Mouse (Mus musculus) spleen, postnatal 4 days (tissue): ENCODE data around the gene Car1.
"Not testable (repeated sequence)": the region's sequence is repeated elsewhere in the genome, so short reads cannot be mapped to it uniquely, and the experiment has no call there.

ENCODE experiments used
- DNase-seq, 2 experiments: peaks; one replicate each; pipeline ENCODE4 v3.0.0; 2022; ENCODE audit warnings: low spot score in 2 of 2

Car1 gene

GRCm38 (mm10) chr3:14808211-14808610 lies at the start of gene Car1:
Gene Car1 (minus strand): TSS chr3:14808368.
- DNase-seq = peak in 1 of 2 experiments; percentile 12

DNA sequence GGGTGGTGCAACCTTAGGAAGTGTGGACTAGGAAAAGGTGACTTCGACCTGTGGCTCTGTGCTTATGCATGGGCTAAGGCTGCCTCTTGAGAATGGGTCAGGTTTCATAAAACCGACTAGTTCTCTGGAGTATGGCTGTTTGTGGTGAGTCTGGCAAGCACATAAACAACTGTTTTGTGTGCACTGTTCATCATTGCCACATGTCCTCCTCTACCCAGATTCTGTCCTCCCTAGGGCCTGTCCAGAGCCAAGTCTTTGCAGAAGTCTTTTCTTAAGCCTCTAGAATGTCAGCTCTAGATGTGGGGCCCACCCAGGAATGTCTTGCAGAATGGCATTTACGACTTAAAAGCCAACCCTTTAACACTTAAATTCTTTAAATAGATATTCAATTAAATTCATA lies 49.7 kb upstream of the Car1 start:
- DNase-seq = no peak

GRCm38 (mm10) chr3:14854446-14854845 lies 46.3 kb upstream of the Car1 start:
- DNase-seq = no peak

GRCm38 (mm10) chr3:14853966-14854365 lies 45.8 kb upstream of the Car1 start:
- no peak for DNase-seq

- no peak for DNase-seq
Measured at GRCm38 (mm10) chr3:14848587-14849254, 40.6 kb upstream of the Car1 start.

- DNase-seq = no peak
Measured at GRCm38 (mm10) chr3:14839466-14840118, 31.4 kb upstream of the Car1 start.

- no peak for DNase-seq
Measured at GRCm38 (mm10) chr3:14838936-14839335, 30.8 kb upstream of the Car1 start.

GRCm38 (mm10) chr3:14832766-14833165 lies 24.6 kb upstream of the Car1 start:
- no peak for DNase-seq

DNA sequence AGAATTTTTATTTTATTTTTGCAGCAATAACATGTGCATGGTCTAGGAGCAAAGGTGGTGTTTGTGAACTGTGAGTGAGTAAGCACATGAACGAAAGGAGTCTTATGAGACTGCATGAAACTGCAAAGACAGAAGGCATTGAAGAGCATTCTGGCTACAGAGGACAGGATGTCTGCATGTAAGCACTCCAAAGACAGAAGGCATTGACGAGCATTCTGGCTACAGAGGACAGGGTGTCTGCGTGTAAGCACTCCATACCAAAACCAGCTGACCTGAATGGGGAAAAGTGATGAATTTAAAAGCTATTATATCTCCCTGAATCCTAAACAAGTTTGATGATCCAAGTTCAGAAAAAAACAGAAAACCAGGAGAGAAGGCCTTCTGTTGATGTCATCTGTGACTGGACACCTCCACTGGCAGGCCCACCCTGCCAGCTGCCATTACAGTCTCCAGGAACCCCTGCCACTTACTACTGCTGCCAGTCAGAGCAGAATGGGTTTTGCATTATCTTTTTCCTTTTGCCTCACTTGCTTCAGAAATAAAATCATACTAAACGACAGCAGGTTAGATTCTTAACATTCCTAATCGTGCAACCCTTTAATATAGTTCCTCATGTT lies 23.2 kb upstream of the Car1 start:
- DNase-seq = no peak

DNA sequence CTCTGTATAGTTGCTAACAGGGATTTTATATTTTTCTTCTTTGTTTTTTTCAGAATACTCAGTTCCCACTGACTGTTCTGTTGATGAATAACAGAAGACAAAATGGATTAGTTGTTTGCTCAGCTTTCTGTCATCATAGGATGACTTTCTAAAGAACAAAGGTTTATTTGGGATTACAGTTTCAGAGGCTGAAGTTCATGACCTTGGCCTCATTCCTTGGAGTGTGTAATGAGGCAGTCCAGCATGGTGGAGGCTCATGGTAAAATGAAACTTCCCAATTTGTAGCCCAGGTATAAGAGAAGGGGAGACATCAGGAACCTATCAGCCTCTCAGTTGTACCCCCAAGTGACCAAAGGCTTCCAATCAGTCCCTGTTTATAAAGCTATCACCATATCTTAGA lies 20.7 kb upstream of the Car1 start:
- no peak for DNase-seq

- no peak for DNase-seq
Measured at GRCm38 (mm10) chr3:14819844-14820504, 11.8 kb upstream of the Car1 start.

- not testable (repeated sequence) for DNase-seq
Measured at GRCm38 (mm10) chr3:14815396-14815795, 7.2 kb upstream of the Car1 start.

DNA sequence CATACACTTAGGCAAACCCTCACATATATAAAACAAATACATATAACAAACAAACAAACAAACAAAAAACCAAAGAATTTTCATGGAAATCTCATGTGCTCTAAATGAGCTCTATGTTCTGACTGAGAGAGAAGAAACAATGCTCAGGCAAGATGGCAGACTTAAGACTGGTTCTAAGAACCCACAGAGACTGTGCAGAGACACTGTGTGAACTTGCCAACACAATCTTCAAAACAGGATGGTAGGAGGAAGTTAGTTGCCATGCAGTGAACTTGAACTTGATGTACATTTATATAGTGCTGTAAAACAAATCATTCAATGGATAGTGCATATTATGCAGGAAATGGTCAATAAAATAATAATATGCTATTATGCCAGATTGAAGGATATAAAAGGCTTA lies 1.5 kb downstream of the Car1 start:
- DNase-seq = no peak

DNA sequence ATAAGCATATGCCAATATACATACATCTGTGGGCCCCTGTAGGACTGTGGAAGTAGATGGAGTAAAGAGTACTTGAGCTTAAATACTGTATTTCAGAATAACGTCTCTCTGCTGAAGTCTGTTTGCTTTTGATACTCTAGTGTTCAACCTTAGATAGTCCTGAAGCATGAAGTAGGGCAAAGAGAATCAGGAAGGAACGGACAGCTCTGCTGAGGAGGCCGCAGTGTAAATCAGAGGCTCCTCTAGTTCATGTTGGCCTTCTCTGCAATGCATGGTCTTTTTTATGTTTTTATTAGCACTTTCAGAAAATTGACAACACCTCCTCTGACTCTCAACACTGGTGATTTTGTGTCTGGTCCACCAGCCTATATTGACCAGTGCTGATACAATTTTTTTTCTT lies 2.2 kb downstream of the Car1 start:
- DNase-seq = no peak

DNA sequence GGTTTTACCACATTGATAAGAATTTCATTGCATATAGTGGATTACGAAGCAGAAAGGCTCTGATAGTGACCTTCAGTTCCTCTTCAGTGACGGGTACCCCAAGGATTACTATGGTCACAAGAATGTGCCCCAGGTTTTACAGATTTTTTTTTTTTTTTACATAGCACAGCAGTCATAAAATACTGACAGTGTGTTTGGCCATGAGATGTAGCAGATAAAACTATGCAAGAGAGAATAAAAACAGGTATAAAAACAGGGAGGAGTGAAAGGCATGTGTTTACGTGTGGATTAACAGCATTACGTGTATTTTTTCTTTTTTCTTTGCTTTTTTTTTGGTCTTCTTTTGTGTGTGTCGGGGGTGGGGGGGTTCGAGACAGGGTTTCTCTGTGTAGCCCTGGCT lies 3.3 kb downstream of the Car1 start:
- no peak for DNase-seq

GRCm38 (mm10) chr3:14797069-14797468 lies 11.1 kb downstream of the Car1 start:
- no peak for DNase-seq

- no peak for DNase-seq
Measured at GRCm38 (mm10) chr3:14795292-14796020, 12.7 kb downstream of the Car1 start.

- DNase-seq = no peak
Measured at GRCm38 (mm10) chr3:14792032-14792431, 16.1 kb downstream of the Car1 start.

DNA sequence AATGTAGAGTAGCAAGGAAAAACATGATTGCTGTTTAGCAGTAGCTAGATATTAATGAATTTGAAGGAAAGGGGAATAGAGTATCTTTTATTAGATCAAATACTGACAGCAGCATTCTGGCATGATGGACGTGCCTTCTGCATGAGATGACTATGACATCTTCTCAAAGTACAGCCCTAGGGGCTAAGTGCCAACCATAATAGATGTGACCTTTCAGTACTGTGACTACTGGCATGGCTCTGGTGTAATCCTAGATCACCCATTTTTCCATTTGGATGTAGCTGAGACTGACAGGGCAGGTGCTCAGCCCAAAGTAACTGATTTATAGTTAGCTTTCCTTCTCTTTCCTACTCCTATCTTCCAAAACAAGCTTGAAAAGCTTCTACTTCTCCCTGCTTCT lies 20.6 kb downstream of the Car1 start:
- DNase-seq = no peak

DNA sequence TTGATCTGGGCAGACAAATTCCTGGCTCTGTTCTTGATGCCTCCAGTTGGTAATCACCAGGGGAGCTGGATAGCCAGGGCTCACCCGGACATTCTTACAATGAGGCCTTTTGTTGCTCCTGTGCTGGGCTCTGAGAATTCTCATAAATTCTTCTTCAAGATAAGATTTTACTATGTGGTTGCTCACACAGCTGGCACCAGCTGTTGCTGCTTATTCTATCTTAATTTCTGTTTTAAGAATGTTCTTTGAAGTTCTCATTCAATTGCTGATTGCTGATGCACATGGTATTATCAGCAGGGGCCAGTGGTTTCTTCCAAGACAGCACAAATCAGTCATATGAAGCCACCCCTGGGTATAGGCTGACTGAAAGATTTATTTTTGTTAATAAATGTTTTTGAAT lies 21.0 kb downstream of the Car1 start:
- no peak for DNase-seq

- no peak for DNase-seq
Measured at GRCm38 (mm10) chr3:14786551-14787079, 21.6 kb downstream of the Car1 start.

DNA sequence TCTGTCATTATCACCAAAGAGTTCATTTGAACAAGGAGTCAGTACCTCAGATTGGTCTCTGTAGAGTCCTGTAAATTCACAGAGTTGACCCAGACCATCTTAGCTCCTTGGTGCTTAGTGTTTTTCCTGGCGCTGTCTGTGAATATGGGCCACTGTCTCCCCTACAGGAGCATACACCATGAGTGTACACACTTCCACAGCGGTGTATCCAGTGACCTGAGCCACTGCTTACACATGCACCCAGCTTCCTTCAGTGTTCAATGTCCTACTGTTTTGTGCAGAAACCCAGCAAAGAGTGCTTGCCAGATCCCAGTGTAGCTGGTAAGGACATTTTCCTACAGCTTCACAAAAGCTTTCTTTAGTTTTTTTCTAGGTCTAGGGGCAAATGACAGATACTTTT lies 22.8 kb downstream of the Car1 start:
- no peak for DNase-seq
